ENCODE assay signal across 9 mouse cellular contexts in the genomic region with DNA sequence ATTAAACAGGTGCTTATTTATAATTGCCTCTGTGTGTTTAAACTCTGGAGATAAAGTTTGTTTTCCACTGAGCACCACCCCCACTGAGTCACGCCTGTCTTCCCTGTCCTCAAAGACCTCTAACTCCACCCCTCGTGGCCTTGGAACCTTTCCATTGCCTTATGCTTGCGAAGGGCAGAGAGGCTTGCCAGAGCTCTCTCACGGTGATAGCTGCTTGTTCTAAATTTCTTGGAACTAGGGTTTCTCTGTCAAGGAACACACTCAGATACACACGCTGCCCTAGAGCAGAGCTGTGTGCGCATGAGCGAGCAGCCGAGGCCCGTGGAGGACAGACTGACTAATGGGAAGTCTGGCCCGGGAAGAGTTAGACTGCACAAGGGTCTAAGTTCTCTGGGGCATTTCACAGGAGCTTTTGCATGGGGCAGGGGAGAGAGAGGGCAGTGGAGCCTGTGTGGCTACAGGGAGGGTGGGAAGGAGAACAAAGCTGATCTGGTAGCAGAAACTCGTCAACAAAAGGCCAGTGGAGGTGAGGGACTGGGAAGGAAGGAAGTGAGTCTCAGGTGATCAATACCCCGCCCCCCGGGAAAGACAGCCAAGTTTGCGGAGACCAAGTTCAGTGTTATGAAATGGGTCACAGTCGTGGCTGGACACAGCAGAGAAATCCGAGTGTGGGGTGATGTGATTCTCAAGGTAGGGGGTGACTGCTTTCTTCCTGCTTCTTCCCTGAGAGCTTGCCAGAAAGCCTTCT. TPM values are rescaled to one million over a fixed set of nuclear protein-coding genes. Genes with fewer than 3 reads are reported as not detected.
DNase-seq lines count a peak whose midpoint lies in the region; ATAC-seq and TF ChIP-seq lines count a peak whose summit lies in the region.
"Had no signal": no experiment of that assay in that cellular context is flagged by ENCODE, and none has a peak within 500 bp of the region (broad histone marks: within the 10 kb centered on the region; RNA-seq: fewer than 3 reads in every experiment).

No protein-coding gene starts in this region.

- ATAC-seq in forebrain, embryonic 15.5 days (replicated peaks), result peak; percentile 11; the same call in 1 of the 2 replicates
- ATAC-seq in forebrain, embryonic 16.5 days, result no peak
- peak; percentile 85 for ATAC-seq in erythroblast, adult 5-6 weeks (replicated peaks; ENCODE audit: low FRiP score, poor library complexity, severe bottlenecking)

- H3K27me3 ChIP-seq in forebrain, embryonic 15.5 days, result no peaks in the 10 kb centered on the region
- H3K27me3 ChIP-seq in forebrain, embryonic 16.5 days (replicated peaks; ENCODE audit: control insufficient read depth, insufficient read depth, low read length), result 0 out of 2 replicates have a peak, but pooled peaks cover 2% of the 10 kb centered on the region
- H3K27me3 ChIP-seq: lung, embryonic 15.5 days had no signal

- H3K36me3 ChIP-seq in forebrain, embryonic 15.5 days, result no peaks in the 10 kb centered on the region
- H3K36me3 ChIP-seq in forebrain, embryonic 16.5 days (ENCODE audit: control insufficient read depth, insufficient read depth), result no peaks in the 10 kb centered on the region
- H3K36me3 ChIP-seq: lung, embryonic 15.5 days had no signal

- no peak for TF ChIP-seq CTCF in layer of hippocampus, adult 2 months (conservative IDR thresholded peaks at IDR 0.05)

- H3K4me1 ChIP-seq in forebrain, embryonic 15.5 days, result 0 out of 2 replicates have a peak, but pooled peaks cover 4% of the 10 kb centered on the region
- peaks cover 5% of the 10 kb centered on the region; the same call in 1 of the 2 replicates for H3K4me1 ChIP-seq in forebrain, embryonic 16.5 days (replicated peaks; ENCODE audit: control insufficient read depth, insufficient read depth, low read length)

- 57% methylated on average over 16 of the region's 16 CpGs for WGBS in forebrain, embryonic 15.5 days
- 58% methylated on average over 16 of the region's 16 CpGs for WGBS in forebrain, embryonic 16.5 days

- no peaks in the 10 kb centered on the region for H3K9me3 ChIP-seq in forebrain, embryonic 15.5 days
- H3K9me3 ChIP-seq in forebrain, embryonic 16.5 days (ENCODE audit: control insufficient read depth, low read length), result no peaks in the 10 kb centered on the region
- H3K9me3 ChIP-seq: lung, embryonic 15.5 days had no signal

- H3K4me2 ChIP-seq in forebrain, embryonic 15.5 days (replicated peaks), result no peak overlapping the region
- no peak overlapping the region for H3K4me2 ChIP-seq in forebrain, embryonic 16.5 days (ENCODE audit: low read length)
- H3K4me2 ChIP-seq: lung, embryonic 15.5 days had no signal

- no peak overlapping the region for H3K4me3 ChIP-seq in forebrain, embryonic 15.5 days
- no peak overlapping the region for H3K4me3 ChIP-seq in forebrain, embryonic 16.5 days (replicated peaks; ENCODE audit: low read length)
- H3K4me3 ChIP-seq in layer of hippocampus, adult 2 months, result no peak overlapping the region
- H3K4me3 ChIP-seq: lung, embryonic 15.5 days had no signal

- H3K9ac ChIP-seq in forebrain, embryonic 15.5 days (replicated peaks), result no peak overlapping the region
- H3K9ac ChIP-seq in forebrain, embryonic 16.5 days (replicated peaks; ENCODE audit: low read depth, low read length), result no peak overlapping the region
- H3K9ac ChIP-seq: lung, embryonic 15.5 days had no signal

- DNase-seq in NIH3T3 (ENCODE audit: low read depth), result peak; percentile 78
- peak; percentile 34 for DNase-seq in induced T-regulatory cell, adult 2 months (ENCODE audit: low read depth)
- DNase-seq in lung, postnatal 14 days, result peak; percentile 82
- no peak for DNase-seq in layer of hippocampus, adult 2 months (ENCODE audit: low spot score in 2 of 2)
- no peak for DNase-seq in thymus, postnatal 10 days (ENCODE audit: low spot score in 2 of 2)

- H3K27ac ChIP-seq in forebrain, embryonic 15.5 days (replicated peaks), result no peak overlapping the region
- no peak overlapping the region for H3K27ac ChIP-seq in forebrain, embryonic 16.5 days (ENCODE audit: low read length)
- H3K27ac ChIP-seq in layer of hippocampus, adult 2 months, result no peak overlapping the region
- H3K27ac ChIP-seq: lung, embryonic 15.5 days had no signal

RNA-seq across cellular contexts. Expression of a gene that starts 51.1 kb away (rescaled TPM):
- 33.5 and 37.7 TPM in 2 replicates for polyA plus RNA-seq in forebrain, embryonic 15.5 days (2015; fragmentation: Nextera tagmentation; extraction: Ambion mirVana)
- 26.8 and 26.9 TPM in 2 replicates for polyA plus RNA-seq in forebrain, embryonic 16.5 days (2015; fragmentation: Nextera tagmentation; extraction: Ambion mirVana)
- 15.7 and 27.9 TPM in 2 replicates for total RNA-seq in erythroblast, adult 5-6 weeks (2015; ENCODE audit: low replicate concordance)
- total RNA-seq in erythroblast, adult 5-6 weeks (2017; ENCODE audit: low replicate concordance), result 12.5 and 24.1 TPM in 2 replicates
- total RNA-seq in layer of hippocampus, adult 2 months (2021), result 10 to 100 TPM; 44.5 to 45.4 TPM

Comparison
In these comparisons a context has a peak if more than half of its experiments do, and no peak if none do; other contexts are left out.
1. DNase-seq: peak in NIH3T3 (single experiment), induced T-regulatory cell, adult 2 months (single experiment) and lung, postnatal 14 days (single experiment); none in layer of hippocampus, adult 2 months (0 of 2) and thymus, postnatal 10 days (0 of 2).